Mouse (Mus musculus) liver, adult 2 months (tissue): ENCODE measurements at regions not wholly inside any gene's neighbourhood (a gene's known extent, or its start where the extent isn't known, plus 50 kb on each side); places are given as distances from the start of the nearest gene placed in this dataset.

Source experiments
- CTCF ChIP-seq: fragments of 200-500 bp; IDR thresholded peaks from 2 replicates; pipeline ENCODE4 v1.5.1; 2011; ENCODE audit warnings: low read depth, low read length, control low read depth
- POLR2A ChIP-seq: fragments of 200-500 bp; IDR thresholded peaks from 2 replicates; pipeline ENCODE4 v1.6.1; 2011; ENCODE audit warnings: low read length, control low read depth; ENCODE audit not compliant: insufficient read depth; ENCODE audit errors: extremely low read depth

- TF ChIP-seq POLR2A (no peak), CTCF (no peak)
Observed at GRCm38 (mm10) chr2:75451846-75452267, 207.2 kb upstream of the Hnrnpa3 start.
